Mouse (Mus musculus): Measurements from ENCODE around the gene Alb. TPM values are rescaled to one million over a fixed set of nuclear protein-coding genes. Genes with fewer than 3 reads are reported as not detected.

Gene Alb
- polyA plus RNA-seq (2012; ENCODE audit: insufficient read depth, low replicate concordance) = not detected in 2 replicates

GRCm38 (mm10) chr5:90460619-90461018 is at the start of gene Alb:
Gene Alb (plus strand): TSS chr5:90460897.
- no peaks in the 10 kb centered on the region for H3K27me3 ChIP-seq (replicated peaks)
- H3K9me3 ChIP-seq = no peaks in the 10 kb centered on the region
- no peak within 1 kb of the TSS for H3K4me3 ChIP-seq (replicated peaks)
- no peaks in the 10 kb centered on the region for H3K4me1 ChIP-seq
- no peaks in the 10 kb centered on the region for H3K36me3 ChIP-seq (replicated peaks; ENCODE audit: low read length)
- TF ChIP-seq GATA1 (IDR thresholded peaks at IDR 0.05; ENCODE audit: borderline replicate concordance, low read length) = no peak
- TF ChIP-seq FLI1 (IDR thresholded peaks at IDR 0.05; ENCODE audit: low read length) = no peak

- TF ChIP-seq GATA1 (IDR thresholded peaks at IDR 0.05; ENCODE audit: borderline replicate concordance, low read length) (no peak), FLI1 (IDR thresholded peaks at IDR 0.05; ENCODE audit: low read length) (no peak)
- Histone ChIP-seq H3K27me3 (replicated peaks) (no peaks in the 10 kb centered on the region), H3K4me3 (replicated peaks) (no peak overlapping the region), H3K36me3 (replicated peaks; ENCODE audit: low read length) (no peaks in the 10 kb centered on the region), H3K9me3 (no peaks in the 10 kb centered on the region), H3K4me1 (no peaks in the 10 kb centered on the region)
Observed at GRCm38 (mm10) chr5:90414142-90414924, 46.4 kb upstream of the Alb start.

- TF ChIP-seq FLI1 (IDR thresholded peaks at IDR 0.05; ENCODE audit: low read length) = no peak
- TF ChIP-seq GATA1 (IDR thresholded peaks at IDR 0.05; ENCODE audit: borderline replicate concordance, low read length) = no peak
- H3K4me3 ChIP-seq (replicated peaks) = no peak overlapping the region
- no peaks in the 10 kb centered on the region for H3K9me3 ChIP-seq
- no peaks in the 10 kb centered on the region for H3K4me1 ChIP-seq
- no peaks in the 10 kb centered on the region for H3K27me3 ChIP-seq (replicated peaks)
- no peaks in the 10 kb centered on the region for H3K36me3 ChIP-seq (replicated peaks; ENCODE audit: low read length)
Observed at GRCm38 (mm10) chr5:90414925-90415295, 45.8 kb upstream of the Alb start.

DNA sequence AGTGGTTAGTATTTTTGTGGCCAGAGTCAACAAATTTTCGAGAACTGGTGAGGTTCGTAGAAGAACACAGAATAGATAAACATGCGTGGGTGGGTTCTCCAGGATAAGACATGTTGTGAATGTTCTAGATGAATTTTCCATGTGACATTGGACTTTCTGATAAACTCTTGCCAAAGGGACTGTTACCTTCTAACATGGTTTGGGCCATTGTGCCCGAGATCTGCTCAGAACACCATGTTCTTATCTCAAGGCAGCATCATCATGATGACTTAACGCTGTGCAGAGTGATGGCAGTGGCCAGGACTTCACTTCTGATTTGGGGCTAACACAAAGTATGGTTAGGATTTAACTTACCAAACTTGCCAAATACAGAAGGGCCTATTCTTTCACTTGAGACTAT is 36.1 kb upstream of the Alb start:
- Histone ChIP-seq H3K4me3 (replicated peaks) (no peak overlapping the region), H3K36me3 (replicated peaks; ENCODE audit: low read length) (no peaks in the 10 kb centered on the region), H3K4me1 (no peaks in the 10 kb centered on the region), H3K27me3 (replicated peaks) (no peaks in the 10 kb centered on the region), H3K9me3 (no peaks in the 10 kb centered on the region)
- TF ChIP-seq GATA1 (IDR thresholded peaks at IDR 0.05; ENCODE audit: borderline replicate concordance, low read length) (no peak), FLI1 (IDR thresholded peaks at IDR 0.05; ENCODE audit: low read length) (no peak)

DNA sequence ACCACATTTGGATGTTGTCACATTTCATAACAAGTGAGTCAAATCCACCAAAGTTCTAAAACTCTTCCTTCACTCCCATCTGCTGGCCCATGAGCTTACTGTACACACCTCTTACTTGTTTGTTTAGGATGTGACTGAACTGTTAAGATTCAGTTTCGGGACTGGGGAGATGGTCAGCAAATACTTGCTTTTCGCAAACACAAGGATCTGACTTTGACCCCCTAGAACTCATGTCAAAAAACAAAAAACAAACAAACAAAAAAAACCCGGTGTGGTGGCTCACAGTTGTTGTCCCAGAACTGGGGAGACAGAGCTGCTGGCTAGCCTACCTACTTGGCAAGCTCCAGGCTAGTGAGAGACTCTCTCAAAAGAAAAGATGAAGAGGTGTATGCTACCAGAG is 35.5 kb upstream of the Alb start:
- no peaks in the 10 kb centered on the region for H3K9me3 ChIP-seq
- no peaks in the 10 kb centered on the region for H3K27me3 ChIP-seq (replicated peaks)
- TF ChIP-seq FLI1 (IDR thresholded peaks at IDR 0.05; ENCODE audit: low read length) = no peak
- no peak for TF ChIP-seq GATA1 (IDR thresholded peaks at IDR 0.05; ENCODE audit: borderline replicate concordance, low read length)
- H3K4me3 ChIP-seq (replicated peaks) = no peak overlapping the region
- no peaks in the 10 kb centered on the region for H3K36me3 ChIP-seq (replicated peaks; ENCODE audit: low read length)
- H3K4me1 ChIP-seq = no peaks in the 10 kb centered on the region

GRCm38 (mm10) chr5:90431053-90431452 is 29.6 kb upstream of the Alb start:
- Histone ChIP-seq H3K4me1 (no peaks in the 10 kb centered on the region), H3K9me3 (no peaks in the 10 kb centered on the region), H3K36me3 (replicated peaks; ENCODE audit: low read length) (no peaks in the 10 kb centered on the region), H3K27me3 (replicated peaks) (no peaks in the 10 kb centered on the region), H3K4me3 (replicated peaks) (no peak overlapping the region)
- TF ChIP-seq GATA1 (IDR thresholded peaks at IDR 0.05; ENCODE audit: borderline replicate concordance, low read length) (no peak), FLI1 (IDR thresholded peaks at IDR 0.05; ENCODE audit: low read length) (no peak)

DNA sequence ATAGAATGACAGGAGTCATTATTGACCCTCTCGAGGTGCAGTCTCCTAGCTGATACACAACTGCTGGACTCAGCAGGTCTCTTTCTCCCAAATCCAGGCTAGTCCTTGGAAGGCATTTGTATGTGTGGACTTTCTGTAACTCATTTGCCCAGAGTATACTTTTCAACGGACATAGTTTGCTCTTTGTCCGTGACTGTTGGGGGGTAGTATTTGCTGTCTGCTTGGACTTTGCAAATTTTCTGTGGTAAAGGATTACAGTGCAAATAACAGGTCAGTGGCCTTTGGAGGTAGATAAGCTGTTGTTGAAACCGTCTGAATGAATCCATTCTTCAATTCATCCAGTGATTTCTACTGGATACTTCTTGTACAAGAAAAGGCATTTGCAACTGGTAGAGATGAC is 21.5 kb upstream of the Alb start:
- TF ChIP-seq FLI1 (IDR thresholded peaks at IDR 0.05; ENCODE audit: low read length) (no peak), GATA1 (IDR thresholded peaks at IDR 0.05; ENCODE audit: borderline replicate concordance, low read length) (no peak)
- H3K4me1 ChIP-seq = no peaks in the 10 kb centered on the region

DNA sequence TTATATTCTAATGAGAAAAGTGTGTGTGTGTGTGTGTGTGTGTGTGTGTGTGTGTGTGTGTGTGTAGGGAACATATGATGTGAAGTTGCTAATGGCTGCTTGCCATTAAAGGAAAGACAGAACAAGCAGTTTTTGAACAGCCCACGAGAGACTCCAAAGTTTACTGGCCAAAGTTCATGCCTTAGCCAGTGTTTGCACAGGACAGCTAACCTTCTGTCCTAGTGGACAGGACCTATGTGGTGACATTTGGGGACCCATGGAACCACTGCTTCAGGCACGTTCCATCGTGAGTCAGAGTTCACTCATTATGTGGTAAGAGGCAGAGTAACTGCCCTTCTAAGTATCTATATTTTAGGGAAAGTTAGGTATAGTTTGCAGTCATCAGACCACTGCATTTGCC is 13.1 kb upstream of the Alb start:
- TF ChIP-seq GATA1 (IDR thresholded peaks at IDR 0.05; ENCODE audit: borderline replicate concordance, low read length) (no peak), FLI1 (IDR thresholded peaks at IDR 0.05; ENCODE audit: low read length) (no peak)
- H3K4me1 ChIP-seq = no peaks in the 10 kb centered on the region
- no peaks in the 10 kb centered on the region for H3K9me3 ChIP-seq
- no peaks in the 10 kb centered on the region for H3K27me3 ChIP-seq (replicated peaks)
- H3K4me3 ChIP-seq (replicated peaks) = no peak overlapping the region
- H3K36me3 ChIP-seq (replicated peaks; ENCODE audit: low read length) = no peaks in the 10 kb centered on the region

More for the DNA sequence above, 21.5 kb upstream of the Alb start:
- H3K27me3 ChIP-seq (replicated peaks) = no peaks in the 10 kb centered on the region
- no peaks in the 10 kb centered on the region for H3K9me3 ChIP-seq
- no peaks in the 10 kb centered on the region for H3K36me3 ChIP-seq (replicated peaks; ENCODE audit: low read length)
- no peak overlapping the region for H3K4me3 ChIP-seq (replicated peaks)

GRCm38 (mm10) chr5:90449961-90450360 is 10.7 kb upstream of the Alb start:
- no peak overlapping the region for H3K4me3 ChIP-seq (replicated peaks)
- no peaks in the 10 kb centered on the region for H3K4me1 ChIP-seq

DNA sequence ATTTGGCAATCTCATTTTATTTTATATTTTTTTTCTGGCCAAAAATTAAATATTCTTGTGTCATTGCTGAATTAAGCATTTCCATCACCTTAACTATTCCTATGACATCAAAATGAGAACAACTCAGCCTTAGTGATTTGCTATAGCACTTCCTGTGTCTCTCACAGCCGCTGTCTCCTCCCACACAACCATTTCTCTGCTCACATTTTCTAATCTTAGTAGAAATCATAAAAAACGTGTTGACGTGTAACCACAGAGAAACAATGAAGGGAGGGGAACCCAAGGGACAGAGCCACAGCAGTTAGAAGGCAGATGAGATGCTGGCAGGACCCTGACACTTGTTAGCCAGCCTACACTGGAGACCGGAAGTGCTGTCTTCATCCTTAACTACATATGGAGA is 8.0 kb upstream of the Alb start:
- no peaks in the 10 kb centered on the region for H3K27me3 ChIP-seq (replicated peaks)
- no peaks in the 10 kb centered on the region for H3K36me3 ChIP-seq (replicated peaks; ENCODE audit: low read length)
- no peak overlapping the region for H3K4me3 ChIP-seq (replicated peaks)
- no peak for TF ChIP-seq FLI1 (IDR thresholded peaks at IDR 0.05; ENCODE audit: low read length)
- TF ChIP-seq GATA1 (IDR thresholded peaks at IDR 0.05; ENCODE audit: borderline replicate concordance, low read length) = no peak
- no peaks in the 10 kb centered on the region for H3K9me3 ChIP-seq
- H3K4me1 ChIP-seq = no peaks in the 10 kb centered on the region

More at GRCm38 (mm10) chr5:90449961-90450360, 10.7 kb upstream of the Alb start:
- Histone ChIP-seq H3K9me3 (no peaks in the 10 kb centered on the region), H3K36me3 (replicated peaks; ENCODE audit: low read length) (no peaks in the 10 kb centered on the region), H3K27me3 (replicated peaks) (no peaks in the 10 kb centered on the region)
- TF ChIP-seq GATA1 (IDR thresholded peaks at IDR 0.05; ENCODE audit: borderline replicate concordance, low read length) (no peak), FLI1 (IDR thresholded peaks at IDR 0.05; ENCODE audit: low read length) (no peak)
